Mouse (Mus musculus): ENCODE data around the gene Rasgrf2.
"Not testable (repeated sequence)": the region's sequence is repeated elsewhere in the genome, so short reads cannot be mapped to it uniquely, and the experiment has no call there.

Gene Rasgrf2

DNA sequence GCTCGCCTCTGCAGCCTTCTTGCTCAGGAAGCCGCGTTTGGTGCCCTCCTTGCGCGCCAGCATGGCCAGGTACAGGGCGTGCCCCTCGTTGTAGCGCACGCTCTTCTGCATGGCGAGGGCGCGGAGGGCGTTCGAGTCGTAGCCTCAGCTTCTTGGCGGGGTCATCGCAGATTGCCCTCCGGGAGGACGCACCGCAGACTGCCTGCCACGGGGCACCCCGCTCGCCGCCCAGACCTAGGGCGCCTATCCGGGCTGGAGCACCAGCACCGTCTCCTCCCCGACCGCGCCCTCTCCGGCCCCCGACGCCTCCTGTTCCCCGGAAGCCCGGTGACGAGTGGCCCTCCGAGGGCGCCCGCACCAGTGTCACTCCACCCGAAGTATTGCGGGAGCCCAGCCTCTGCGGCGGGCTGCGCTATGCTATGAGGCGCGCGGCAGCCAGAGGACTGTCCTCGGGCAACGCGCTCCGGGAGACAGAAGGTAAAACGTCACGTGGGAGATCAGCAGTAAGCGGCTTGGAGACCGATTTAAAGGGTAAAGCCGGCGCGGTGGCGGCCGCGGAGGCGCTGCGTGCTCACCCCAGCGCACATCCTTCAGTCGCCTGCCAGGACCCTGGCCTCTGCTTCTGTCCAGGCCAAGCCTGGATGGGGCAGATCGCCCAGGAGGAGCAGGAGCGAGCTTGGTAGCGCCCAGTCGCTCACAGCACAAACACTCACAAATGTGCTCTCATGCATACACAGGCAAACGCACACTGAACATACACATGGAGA lies at the start of gene Rasgrf2:
Rasgrf2 (minus strand) TSS at position 273 of the 767 bp plus-strand sequence.
- in situ Hi-C loops (cut with MboI): no loop called here

DNA sequence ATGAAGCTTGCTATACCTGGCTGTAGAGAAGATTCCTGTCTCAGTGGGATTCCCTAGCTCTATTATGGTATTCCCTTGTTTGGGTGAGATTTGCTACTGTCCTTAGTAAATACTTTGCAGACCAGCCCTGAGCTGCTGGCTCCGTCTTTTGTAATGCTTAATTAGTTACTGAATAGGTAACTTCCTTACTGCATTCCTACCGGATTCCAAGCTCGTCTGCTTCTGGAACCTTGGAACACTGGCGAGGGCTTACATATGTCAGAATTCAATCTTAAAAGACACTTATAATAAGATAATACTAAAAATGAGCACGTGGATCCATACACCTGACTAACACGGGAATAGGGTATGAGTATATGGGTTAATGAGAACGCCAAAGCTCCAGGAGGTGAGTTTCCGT lies 41.2 kb upstream of the Rasgrf2 start:
- in situ Hi-C loops (cut with MboI): not testable (repeated sequence)

GRCm38 (mm10) chr13:92150551-92150950 lies 19.1 kb upstream of the Rasgrf2 start:
- in situ Hi-C loops (cut with MboI): no loop called here

- in situ Hi-C loops (cut with MboI): no loop called here
Measured at GRCm38 (mm10) chr13:92148858-92149257, 17.4 kb upstream of the Rasgrf2 start.

DNA sequence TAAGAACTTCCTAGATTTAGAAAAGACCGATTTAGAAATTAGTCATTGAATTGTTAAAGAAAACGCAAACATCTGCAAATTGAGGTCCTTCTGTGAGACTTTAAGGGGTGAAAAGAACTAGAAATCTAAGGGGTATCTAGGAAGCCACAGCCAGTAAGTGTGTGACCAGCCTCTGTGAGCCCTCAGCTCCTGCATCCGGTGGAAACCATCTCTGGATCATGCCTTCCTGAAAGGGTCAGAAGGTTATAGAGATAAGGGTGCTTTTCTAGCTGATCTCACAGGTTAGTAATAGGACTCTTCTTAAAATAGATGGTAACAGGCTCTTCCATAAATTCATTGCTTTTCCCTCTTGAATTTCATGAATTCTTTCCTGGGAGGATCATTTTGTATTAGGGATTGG lies 3.3 kb upstream of the Rasgrf2 start:
- in situ Hi-C loops (cut with MboI): no loop called here

- in situ Hi-C loops (cut with MboI): no loop called here
Measured at GRCm38 (mm10) chr13:92132599-92132998, 1.1 kb upstream of the Rasgrf2 start.

GRCm38 (mm10) chr13:92130994-92131383 lies 467 bp downstream of the Rasgrf2 start:
- in situ Hi-C loops (cut with MboI): no loop called here

GRCm38 (mm10) chr13:92129877-92130276 lies 1.6 kb downstream of the Rasgrf2 start:
- in situ Hi-C loops (cut with MboI): no loop called here

DNA sequence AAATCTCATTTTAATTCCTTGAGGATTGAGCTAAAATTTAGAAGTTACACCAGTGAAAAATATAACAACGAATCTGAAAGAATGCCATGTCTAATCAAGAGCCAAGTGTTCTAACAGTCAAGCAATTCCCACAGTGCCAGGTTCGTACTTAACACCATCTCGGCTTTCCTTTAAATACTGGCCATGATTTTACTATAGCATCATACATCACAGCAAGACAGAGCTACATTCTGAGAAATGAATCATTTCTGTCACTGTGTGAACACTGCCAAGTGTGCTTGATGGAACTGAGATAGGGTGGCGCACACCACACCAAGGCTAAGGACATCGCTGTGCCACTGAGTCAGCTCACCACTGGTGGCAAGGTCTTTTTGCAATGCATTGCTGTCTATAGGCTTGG lies 5.6 kb downstream of the Rasgrf2 start:
- in situ Hi-C loops (cut with MboI): no loop called here

GRCm38 (mm10) chr13:92119623-92120022 lies 11.8 kb downstream of the Rasgrf2 start:
- in situ Hi-C loops (cut with MboI): no loop called here

DNA sequence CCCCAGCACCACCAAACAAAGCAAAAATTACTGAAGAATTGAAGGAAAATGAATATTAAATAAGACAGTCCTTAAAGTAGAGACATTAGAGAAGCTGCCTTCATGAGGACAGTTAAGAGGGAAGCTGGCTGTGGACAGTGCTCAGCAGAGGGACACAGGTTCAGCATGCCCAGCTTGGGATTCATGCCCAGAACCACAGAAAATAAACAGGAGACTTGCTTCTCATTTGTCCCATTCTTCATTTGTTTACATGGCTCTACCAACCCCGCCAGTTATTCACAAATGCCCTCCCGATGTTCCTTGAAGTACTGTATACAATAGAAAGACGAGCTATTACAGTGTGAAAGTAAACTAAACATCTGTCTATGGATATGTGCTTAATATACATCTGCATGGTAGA lies 17.4 kb downstream of the Rasgrf2 start:
- in situ Hi-C loops (cut with MboI): no loop called here

GRCm38 (mm10) chr13:92108237-92108636 lies 23.2 kb downstream of the Rasgrf2 start:
- in situ Hi-C loops (cut with MboI): no loop called here

- in situ Hi-C loops (cut with MboI): no loop called here
Measured at GRCm38 (mm10) chr13:92104259-92104658, 27.2 kb downstream of the Rasgrf2 start.

DNA sequence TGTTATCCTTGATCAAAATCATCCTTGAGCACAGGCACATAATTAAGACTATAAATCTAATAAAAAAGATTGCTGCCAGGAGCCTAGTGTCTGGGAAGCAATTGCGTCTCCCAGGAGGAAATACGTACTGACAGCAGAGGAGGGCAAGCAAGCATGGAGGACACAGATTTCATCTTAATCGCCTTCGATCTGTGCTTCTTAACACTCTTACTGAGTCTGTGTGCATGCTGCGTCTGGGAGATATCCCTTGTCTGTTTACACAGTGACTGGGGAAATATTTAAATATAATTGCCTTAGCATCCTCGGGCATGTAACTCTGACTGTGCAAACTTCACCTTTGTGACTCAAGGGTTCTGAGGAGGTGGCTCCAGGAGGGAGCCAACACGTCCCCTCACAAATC lies 33.0 kb downstream of the Rasgrf2 start:
- in situ Hi-C loops (cut with MboI): no loop called here

- in situ Hi-C loops (cut with MboI): no loop called here
Measured at GRCm38 (mm10) chr13:92095131-92096090, 36.0 kb downstream of the Rasgrf2 start.

DNA sequence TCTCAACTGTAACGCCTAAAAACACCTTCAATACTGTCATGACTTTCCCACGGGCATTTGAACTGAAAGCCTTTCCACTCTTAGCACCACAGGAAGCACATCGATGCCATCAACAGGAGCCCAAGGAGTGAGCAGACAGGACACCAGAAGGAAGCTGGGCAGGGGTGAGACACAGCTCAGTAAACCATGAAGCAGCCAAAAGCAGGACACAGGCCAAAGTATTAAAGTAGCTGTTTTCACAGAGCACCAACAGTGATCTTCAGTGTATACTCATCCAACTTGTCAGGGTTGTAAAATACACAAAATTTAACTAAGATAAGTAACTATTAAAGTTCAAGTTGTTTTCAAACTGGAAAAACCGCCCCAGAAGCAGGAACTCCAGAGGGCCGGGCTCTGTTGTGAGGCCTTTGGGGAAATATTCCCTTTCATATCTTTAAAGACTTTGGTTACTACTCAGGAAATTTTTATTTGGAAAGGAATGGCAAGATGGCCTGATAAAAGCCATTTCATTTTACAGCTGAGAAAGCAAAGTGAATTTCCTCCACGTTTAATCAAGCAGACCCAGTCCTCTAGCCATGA lies 37.7 kb downstream of the Rasgrf2 start:
- in situ Hi-C loops (cut with MboI): no loop called here

GRCm38 (mm10) chr13:92073111-92073510 lies 58.3 kb downstream of the Rasgrf2 start:
- in situ Hi-C loops (cut with MboI): no loop called here

DNA sequence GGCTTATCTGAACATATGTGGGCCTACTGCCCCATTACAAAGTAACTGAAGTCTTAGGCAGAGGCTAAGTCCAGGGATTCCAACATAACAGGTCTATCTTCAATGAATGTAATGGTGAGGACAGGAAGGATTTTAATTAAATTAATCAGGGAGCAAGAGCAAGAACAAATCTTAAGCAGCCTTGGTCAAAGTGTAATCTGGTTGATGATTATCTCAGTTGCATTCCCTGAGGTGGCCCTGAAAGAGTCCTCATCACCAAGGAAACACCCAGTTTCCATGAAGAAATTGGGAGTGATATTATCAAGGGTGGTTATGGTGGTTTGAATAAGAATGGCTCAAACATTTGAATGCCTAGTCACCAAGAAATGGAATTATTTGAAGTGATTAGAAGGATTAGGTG lies 62.8 kb downstream of the Rasgrf2 start:
- in situ Hi-C loops (cut with MboI): no loop called here

DNA sequence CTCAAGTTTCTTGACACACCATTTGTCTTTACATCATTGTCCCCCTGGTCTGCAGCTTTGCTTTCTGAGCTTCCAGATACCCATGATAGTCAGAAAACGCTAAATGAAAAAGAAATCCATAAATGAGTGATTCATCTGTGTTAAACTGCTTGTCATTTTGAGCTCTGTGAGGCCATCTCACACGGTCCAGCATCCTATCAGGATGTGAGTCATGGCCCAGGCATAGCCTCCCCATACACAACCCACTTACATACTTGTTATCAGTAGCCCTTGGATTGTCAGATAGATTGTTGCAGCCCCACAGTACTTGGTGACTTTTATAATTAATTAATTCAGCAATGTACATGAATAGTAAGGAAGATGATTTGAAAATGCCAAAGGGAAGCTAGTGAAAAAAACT lies 63.6 kb downstream of the Rasgrf2 start:
- in situ Hi-C loops (cut with MboI): no loop called here

DNA sequence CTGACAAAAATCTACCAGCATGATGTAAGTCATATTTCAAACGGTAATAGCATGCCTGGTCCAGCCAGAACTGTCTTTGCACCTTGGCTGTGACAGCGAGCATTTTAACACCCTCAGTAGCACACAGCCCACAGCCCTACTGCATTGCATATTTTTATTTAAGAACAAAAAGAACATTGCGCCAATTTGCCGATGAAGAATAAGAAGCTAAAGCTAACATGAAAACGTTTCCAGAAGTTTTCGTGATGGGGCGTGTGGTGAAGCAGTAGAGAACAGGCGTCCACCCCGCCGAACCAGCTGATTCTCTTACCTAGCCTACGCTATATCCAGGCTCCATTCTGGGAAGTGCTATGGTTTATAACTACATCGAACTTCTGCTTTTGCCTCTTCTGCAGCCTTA lies 77.7 kb downstream of the Rasgrf2 start:
- in situ Hi-C loops (cut with MboI): no loop called here

DNA sequence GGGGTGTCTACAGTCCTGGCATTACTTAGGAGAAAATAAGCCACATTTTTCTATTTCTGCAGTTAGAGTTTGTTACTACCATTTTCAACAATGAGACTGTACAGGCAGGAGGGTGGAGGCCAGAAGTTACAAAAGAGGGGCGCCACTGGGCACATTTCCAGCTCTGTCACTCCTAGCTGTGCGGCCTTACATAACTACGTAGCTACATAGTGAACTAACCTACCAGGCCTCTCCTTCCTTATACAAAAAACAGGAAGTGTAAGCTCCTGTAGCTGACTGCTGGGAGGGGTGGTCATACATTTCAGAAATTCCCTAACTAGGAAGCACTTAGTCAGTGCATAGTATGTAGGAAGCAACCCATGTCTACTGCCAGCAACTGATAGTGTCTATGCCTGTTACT lies 78.5 kb downstream of the Rasgrf2 start:
- in situ Hi-C loops (cut with MboI): no loop called here

GRCm38 (mm10) chr13:92051216-92051615 lies 80.2 kb downstream of the Rasgrf2 start:
- in situ Hi-C loops (cut with MboI): no loop called here

Measured in mature B cell (primary cell).